ENCODE assay signal across 12 mouse cellular contexts in genomic region chr1:82972046-82972445, GRCm38 (mm10). TPM values are rescaled to one million over a fixed set of nuclear protein-coding genes. Genes with fewer than 3 reads are reported as not detected.
DNase-seq lines count a peak whose midpoint lies in the region; ATAC-seq and TF ChIP-seq lines count a peak whose summit lies in the region.
"Had no signal": no experiment of that assay in that cellular context is flagged by ENCODE, and none has a peak within 500 bp of the region (broad histone marks: within the 10 kb centered on the region; RNA-seq: fewer than 3 reads in every experiment).

No protein-coding gene starts in this region.

- H3K4me2 ChIP-seq in kidney, postnatal 0 days (ENCODE audit: low read length), result no peak overlapping the region
- no peak overlapping the region for H3K4me2 ChIP-seq in forebrain, embryonic 13.5 days

- ATAC-seq in kidney, postnatal 0 days (replicated peaks; ENCODE audit: low FRiP score, low read depth), result no peak
- no peak for ATAC-seq in forebrain, embryonic 13.5 days
- ATAC-seq: intestine, postnatal 0 days had no signal

- no peaks in the 10 kb centered on the region for H3K27me3 ChIP-seq in kidney, postnatal 0 days (ENCODE audit: insufficient read depth, low read length)
- H3K27me3 ChIP-seq in forebrain, embryonic 13.5 days, result no peaks in the 10 kb centered on the region

- H3K4me3 ChIP-seq in kidney, postnatal 0 days (replicated peaks; ENCODE audit: low read depth, low read length), result no peak overlapping the region
- H3K4me3 ChIP-seq in forebrain, embryonic 13.5 days, result no peak overlapping the region

- no peaks in the 10 kb centered on the region for H3K36me3 ChIP-seq in kidney, postnatal 0 days (ENCODE audit: insufficient read depth, low read length)
- no peaks in the 10 kb centered on the region for H3K36me3 ChIP-seq in forebrain, embryonic 13.5 days (ENCODE audit: poor library complexity, severe bottlenecking)

- DNase-seq in kidney, adult 8-10 months, result peak; percentile 9 to 10
- no peak for DNase-seq in kidney, adult 18-20 months
- DNase-seq in heart, adult 18-20 months, result peak; percentile 36 to 47
- peak; percentile 43 for DNase-seq in kidney, postnatal 0 days (ENCODE audit: low spot score)
- DNase-seq in lung, postnatal 36 days, result peak; percentile 61
- DNase-seq in layer of hippocampus, adult 8-10 months (ENCODE audit: low spot score in 2 of 2), result no peak
- no peak for DNase-seq in layer of hippocampus, postnatal 36 days
- DNase-seq: cerebellum, postnatal 36 days had no signal

- 62% methylated on average over 4 of the region's 4 CpGs for WGBS in kidney, postnatal 0 days
- WGBS in forebrain, embryonic 13.5 days, result 70% methylated on average over 4 of the region's 4 CpGs

- peak overlapping the region; percentile 8; the same call in 1 of the 2 replicates for H3K27ac ChIP-seq in kidney, postnatal 0 days
- no peak overlapping the region for H3K27ac ChIP-seq in forebrain, embryonic 13.5 days

- H3K9ac ChIP-seq in kidney, postnatal 0 days (ENCODE audit: low read depth, low read length), result no peak overlapping the region
- H3K9ac ChIP-seq in forebrain, embryonic 13.5 days, result no peak overlapping the region

- TF ChIP-seq CTCF in kidney, postnatal 0 days (IDR thresholded peaks at IDR 0.05; ENCODE audit: low read depth), result no peak

- H3K4me1 ChIP-seq in kidney, postnatal 0 days (replicated peaks; ENCODE audit: insufficient read depth, low read length), result no peaks in the 10 kb centered on the region
- no peaks in the 10 kb centered on the region for H3K4me1 ChIP-seq in forebrain, embryonic 13.5 days

- no peaks in the 10 kb centered on the region for H3K9me3 ChIP-seq in kidney, postnatal 0 days (replicated peaks; ENCODE audit: low read length)
- no peaks in the 10 kb centered on the region for H3K9me3 ChIP-seq in forebrain, embryonic 13.5 days (replicated peaks)

RNA-seq across cellular contexts. Expression of gene Gm47955, which starts 12.0 kb away (rescaled TPM):
- total RNA-seq in heart, adult 18-20 months (2021), result not detected
- not detected in 2 replicates for polyA plus RNA-seq in kidney, postnatal 0 days (2015; fragmentation: Nextera tagmentation; extraction: Ambion mirVana)
- not detected for total RNA-seq in layer of hippocampus, adult 8-10 months (2022)
- polyA plus RNA-seq in forebrain, embryonic 13.5 days (2015; fragmentation: Nextera tagmentation; extraction: Ambion mirVana), result not detected in 2 replicates
- not detected for total RNA-seq in layer of hippocampus, postnatal 36 days (2021)
- total RNA-seq: megakaryocyte-erythroid progenitor cell, adult 5-6 weeks had no signal
- polyA plus RNA-seq: C2C12; intestine, postnatal 0 days had no signal

RNA-seq across cellular contexts. Expression of gene Gm7544, which starts 16.2 kb away (rescaled TPM):
- total RNA-seq in heart, adult 18-20 months (2021), result not detected
- polyA plus RNA-seq in kidney, postnatal 0 days (2015; fragmentation: Nextera tagmentation; extraction: Ambion mirVana), result not detected in 2 replicates
- total RNA-seq in layer of hippocampus, adult 8-10 months (2022), result not detected
- polyA plus RNA-seq in forebrain, embryonic 13.5 days (2015; fragmentation: Nextera tagmentation; extraction: Ambion mirVana), result not detected in 2 replicates
- total RNA-seq in layer of hippocampus, postnatal 36 days (2021), result not detected
- total RNA-seq: megakaryocyte-erythroid progenitor cell, adult 5-6 weeks had no signal
- polyA plus RNA-seq: C2C12; intestine, postnatal 0 days had no signal

RNA-seq across cellular contexts. Expression of gene Gm47959, which starts 28.3 kb away (rescaled TPM):
- total RNA-seq in heart, adult 18-20 months (2021), result not detected
- not detected in 2 replicates for polyA plus RNA-seq in kidney, postnatal 0 days (2015; fragmentation: Nextera tagmentation; extraction: Ambion mirVana)
- not detected for total RNA-seq in layer of hippocampus, adult 8-10 months (2022)
- polyA plus RNA-seq in forebrain, embryonic 13.5 days (2015; fragmentation: Nextera tagmentation; extraction: Ambion mirVana), result not detected in 2 replicates
- not detected for total RNA-seq in layer of hippocampus, postnatal 36 days (2021)
- total RNA-seq: megakaryocyte-erythroid progenitor cell, adult 5-6 weeks had no signal
- polyA plus RNA-seq: C2C12; intestine, postnatal 0 days had no signal

RNA-seq across cellular contexts. Expression of gene A030003K21Rik, which starts 28.9 kb away (rescaled TPM):
- total RNA-seq in heart, adult 18-20 months (2021), result not detected
- polyA plus RNA-seq in kidney, postnatal 0 days (2015; fragmentation: Nextera tagmentation; extraction: Ambion mirVana), result not detected in 2 replicates
- not detected for total RNA-seq in layer of hippocampus, adult 8-10 months (2022)
- polyA plus RNA-seq in forebrain, embryonic 13.5 days (2015; fragmentation: Nextera tagmentation; extraction: Ambion mirVana), result not detected in 2 replicates
- not detected for total RNA-seq in layer of hippocampus, postnatal 36 days (2021)
- total RNA-seq: megakaryocyte-erythroid progenitor cell, adult 5-6 weeks had no signal
- polyA plus RNA-seq: C2C12; intestine, postnatal 0 days had no signal

RNA-seq across cellular contexts. Expression of gene Gm6217, which starts 40.8 kb away (rescaled TPM):
- total RNA-seq in heart, adult 18-20 months (2021), result not detected
- polyA plus RNA-seq in kidney, postnatal 0 days (2015; fragmentation: Nextera tagmentation; extraction: Ambion mirVana), result not detected in 2 replicates
- total RNA-seq in layer of hippocampus, adult 8-10 months (2022), result not detected
- polyA plus RNA-seq in forebrain, embryonic 13.5 days (2015; fragmentation: Nextera tagmentation; extraction: Ambion mirVana), result not detected in 2 replicates
- not detected for total RNA-seq in layer of hippocampus, postnatal 36 days (2021)
- total RNA-seq: megakaryocyte-erythroid progenitor cell, adult 5-6 weeks had no signal
- polyA plus RNA-seq: C2C12; intestine, postnatal 0 days had no signal

Comparison
In these comparisons a context has a peak if more than half of its experiments do, and no peak if none do; other contexts are left out.
1. DNase-seq: peak in kidney, adult 8-10 months (2 of 2), heart, adult 18-20 months (2 of 2), kidney, postnatal 0 days (single experiment) and lung, postnatal 36 days (single experiment); none in kidney, adult 18-20 months (single experiment), layer of hippocampus, adult 8-10 months (0 of 2) and layer of hippocampus, postnatal 36 days (0 of 2).